In the genomic region with DNA sequence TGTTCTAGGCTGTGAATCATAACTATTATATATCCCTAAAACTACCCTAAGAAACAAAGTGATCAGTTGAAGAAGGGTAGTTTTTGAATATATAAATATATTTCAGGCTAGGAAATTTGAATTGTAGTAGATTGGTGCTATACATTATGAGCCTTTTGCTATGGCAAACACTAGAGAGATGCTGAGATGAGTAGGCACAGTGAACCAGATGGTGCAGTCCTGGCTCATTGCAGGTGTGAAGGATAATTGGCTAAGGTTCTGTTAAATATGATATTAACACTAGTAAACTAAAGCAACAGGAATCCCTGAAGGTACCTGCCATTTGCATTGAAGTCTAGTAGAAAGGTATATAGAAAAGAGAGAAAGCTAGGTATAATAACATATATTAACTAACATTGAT, we compare ENCODE assay signal across 11 mouse cellular contexts.
"Had no signal": no experiment of that assay in that cellular context is flagged by ENCODE, and none has a peak within 500 bp of the region (broad histone marks: within the 10 kb centered on the region; RNA-seq: fewer than 3 reads in every experiment).

No protein-coding gene starts in this region.

- DNase-seq: right cerebral cortex, adult 18-20 months; right cerebral cortex, postnatal 14 days; right cerebral cortex, postnatal 25 days; right cerebral cortex, postnatal 4 days; spleen, adult 18-20 months; thymus, adult 18-20 months; thymus, adult 2 months; thymus, postnatal 14 days; thymus, postnatal 25 days; thymus, postnatal 36 days; thymus, postnatal 4 days had no signal
